Mouse (Mus musculus): ENCODE measurements around the gene Zfp523.

DNA sequence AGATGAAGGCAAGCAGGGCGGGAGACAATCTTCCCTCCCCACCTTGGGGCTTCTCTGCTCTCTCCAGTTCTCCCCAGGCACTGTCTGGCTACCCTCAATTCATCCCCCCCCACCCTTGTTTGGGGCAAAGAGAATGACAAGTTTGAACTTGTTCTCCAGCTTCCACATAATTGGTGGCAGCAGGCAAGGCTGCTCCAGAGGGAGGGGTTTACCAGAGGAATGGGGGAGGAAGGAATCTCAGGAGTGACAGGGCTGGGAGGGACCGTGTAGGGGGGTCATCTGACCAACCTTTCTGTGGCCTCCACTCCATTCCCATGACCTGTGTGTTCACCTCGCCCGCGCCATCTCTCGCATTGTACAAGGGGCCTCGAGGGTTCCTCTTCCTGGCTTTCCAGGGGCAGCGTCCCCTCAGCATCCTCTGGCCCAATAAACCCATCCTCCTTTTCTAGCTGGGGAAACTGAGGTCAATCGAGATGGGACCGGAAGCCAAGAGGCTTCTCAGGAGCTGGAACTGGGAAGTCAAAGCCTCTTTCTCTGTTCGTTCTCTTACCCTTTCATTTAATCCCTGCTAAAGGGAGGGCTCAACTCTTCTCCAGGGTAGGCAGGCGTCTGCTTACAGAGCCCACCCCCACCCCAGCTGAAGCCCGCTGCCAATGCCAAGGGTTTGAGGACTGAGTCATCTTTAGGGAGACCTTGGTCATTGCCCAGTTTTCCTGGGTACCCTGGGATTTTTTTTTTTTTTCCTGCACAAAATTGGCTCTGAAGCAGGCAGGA is 36.3 kb upstream of the Zfp523 start:
- TF ChIP-seq CTCF (IDR thresholded peaks at IDR 0.05; ENCODE audit: low read depth) (no peak), EP300 (IDR thresholded peaks at IDR 0.05; ENCODE audit: low read depth) (no peak)

Measured in liver, embryonic 14.5 days (tissue).